Mouse (Mus musculus): ENCODE measurements around the gene Stk39.

Stk39 gene

DNA sequence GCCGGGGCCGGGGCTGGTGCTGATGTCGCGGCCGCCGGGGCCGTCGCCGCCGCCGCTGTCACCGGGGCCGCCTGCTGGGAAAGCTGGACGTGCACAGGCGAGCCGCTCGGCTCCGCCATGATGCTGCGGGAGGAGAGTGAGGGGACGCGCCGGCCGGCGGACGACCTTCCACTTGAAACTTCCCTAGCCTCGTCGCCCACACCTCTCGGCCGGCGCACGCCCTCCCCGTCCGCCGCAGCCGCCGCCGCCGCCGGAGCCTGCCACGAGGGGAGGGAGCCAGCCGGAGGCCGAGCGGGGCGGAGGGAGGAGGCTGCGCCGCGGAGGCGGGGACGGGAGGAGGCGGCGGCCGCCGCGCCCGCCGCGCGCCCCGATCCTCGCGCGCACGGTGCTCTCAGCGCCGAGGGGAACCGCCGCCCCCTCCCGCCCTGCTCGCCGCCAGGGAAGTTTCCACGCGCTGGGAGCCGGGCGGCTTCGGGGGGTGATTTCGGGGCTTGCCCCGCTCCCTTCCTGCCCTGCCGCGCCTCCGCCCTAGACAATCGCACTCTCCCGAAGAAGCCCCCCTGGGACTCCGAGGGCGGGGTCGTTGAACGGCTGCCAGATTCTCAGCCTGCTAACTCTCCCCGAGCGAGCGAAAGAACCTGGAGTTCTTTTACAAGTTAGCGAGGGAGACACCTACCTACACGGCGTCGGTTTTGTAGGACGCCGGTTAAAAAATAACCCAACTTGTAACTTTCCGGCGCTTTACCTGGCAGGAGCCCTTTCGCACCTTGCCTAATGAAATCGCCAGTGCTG, at the start of gene Stk39:
Gene Stk39, minus strand, starts transcription at position 510 of the 792 bp plus-strand sequence.
- peak; percentile 20 to 55 for DNase-seq (ENCODE audit: low spot score in 2 of 2)

DNA sequence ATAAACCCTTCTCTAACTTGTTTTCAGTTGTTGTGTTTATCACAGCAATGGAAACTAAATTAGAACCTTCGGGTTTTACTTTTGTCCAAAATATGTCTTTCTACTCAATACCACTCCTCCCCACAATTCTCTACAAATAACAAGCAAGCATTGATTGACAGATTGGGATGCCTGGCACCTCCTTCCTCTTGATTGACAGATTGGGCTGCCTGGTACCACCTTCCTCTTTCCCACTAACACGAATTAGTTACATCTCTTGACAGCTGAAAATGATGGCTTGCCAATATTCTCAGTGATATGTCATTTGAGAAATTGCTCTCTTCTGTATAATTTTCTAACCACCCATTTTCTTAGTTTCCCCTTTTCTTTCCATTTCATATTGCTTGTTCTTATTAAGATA, 43.3 kb upstream of the Stk39 start:
- no peak for DNase-seq (ENCODE audit: low spot score in 2 of 2)

DNA sequence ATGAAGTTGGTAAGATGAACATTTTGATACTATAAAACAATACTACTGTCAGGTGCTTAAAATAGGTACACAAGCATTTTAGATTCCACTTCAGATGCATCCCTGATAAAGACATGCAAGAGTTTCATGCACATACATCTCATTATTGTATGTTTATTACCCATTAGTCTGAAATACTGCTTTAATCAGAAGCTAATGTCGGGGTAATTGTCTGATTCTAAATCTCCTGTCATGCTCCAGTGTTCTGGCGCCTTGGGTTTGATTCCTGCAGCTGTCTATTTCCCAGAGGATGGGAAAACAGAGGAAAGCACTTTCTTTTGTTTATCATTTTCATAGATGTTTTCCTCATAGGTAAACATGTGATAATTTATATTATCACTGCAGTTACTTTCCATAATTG, 31.1 kb upstream of the Stk39 start:
- DNase-seq (ENCODE audit: low spot score in 2 of 2): no peak

DNA sequence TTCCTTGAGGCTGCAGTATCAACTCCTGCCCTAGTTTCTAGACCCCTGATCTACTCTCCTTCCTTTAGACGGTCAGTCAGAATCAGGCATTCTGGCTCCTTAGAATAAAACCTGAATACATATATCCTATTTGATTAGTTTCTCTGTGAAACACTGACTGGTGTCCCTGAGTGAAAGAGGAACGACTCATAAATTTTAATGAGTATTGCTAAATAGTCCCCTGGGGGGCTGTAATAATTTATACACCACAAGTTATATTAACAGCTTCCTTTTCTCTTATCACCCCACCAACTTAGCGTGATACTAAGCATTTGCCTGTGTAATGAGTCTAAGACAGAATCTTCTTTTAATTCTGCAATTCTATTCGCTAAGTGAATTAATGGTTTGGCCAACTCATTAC, 30.7 kb upstream of the Stk39 start:
- no peak for DNase-seq (ENCODE audit: low spot score in 2 of 2)

DNA sequence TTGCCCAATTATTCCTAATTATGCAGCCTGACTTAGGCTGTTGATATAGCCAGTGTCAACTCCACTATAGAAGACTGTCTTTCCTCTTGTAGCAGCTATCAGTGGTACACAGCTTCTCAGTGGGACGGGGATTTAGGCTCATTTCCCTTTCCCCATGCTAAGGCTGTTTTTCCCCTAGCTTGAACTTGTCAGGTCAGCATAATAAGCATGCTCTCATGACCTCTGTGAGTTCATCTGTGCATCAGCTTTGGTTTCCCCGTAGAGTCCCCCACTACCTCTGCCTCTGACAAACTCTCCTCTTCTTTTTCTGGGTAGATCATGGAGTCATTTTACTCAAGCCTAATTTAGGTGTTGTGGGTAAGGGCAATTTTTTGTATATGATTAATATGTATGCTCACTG, 30.2 kb upstream of the Stk39 start:
- no peak for DNase-seq (ENCODE audit: low spot score in 2 of 2)

DNA sequence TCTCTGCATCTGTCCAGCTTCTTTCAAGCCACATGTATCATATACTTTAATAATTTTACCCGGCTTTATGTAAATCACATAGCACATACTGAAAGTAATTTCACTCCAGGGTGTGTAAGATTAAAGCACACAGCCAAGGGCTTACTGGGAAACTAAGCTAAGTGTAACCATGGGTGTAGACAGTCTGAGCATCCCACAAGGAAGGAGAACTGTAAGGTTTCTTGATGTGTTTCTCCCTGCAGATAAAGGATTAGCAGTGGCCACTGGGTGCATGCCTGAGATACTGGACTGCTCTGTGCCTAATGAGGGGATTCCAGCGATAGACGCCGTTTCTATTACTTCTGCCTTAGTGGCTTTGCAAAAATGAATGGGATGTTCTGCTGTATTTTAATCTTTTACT, 14.2 kb upstream of the Stk39 start:
- no peak for DNase-seq (ENCODE audit: low spot score in 2 of 2)

DNA sequence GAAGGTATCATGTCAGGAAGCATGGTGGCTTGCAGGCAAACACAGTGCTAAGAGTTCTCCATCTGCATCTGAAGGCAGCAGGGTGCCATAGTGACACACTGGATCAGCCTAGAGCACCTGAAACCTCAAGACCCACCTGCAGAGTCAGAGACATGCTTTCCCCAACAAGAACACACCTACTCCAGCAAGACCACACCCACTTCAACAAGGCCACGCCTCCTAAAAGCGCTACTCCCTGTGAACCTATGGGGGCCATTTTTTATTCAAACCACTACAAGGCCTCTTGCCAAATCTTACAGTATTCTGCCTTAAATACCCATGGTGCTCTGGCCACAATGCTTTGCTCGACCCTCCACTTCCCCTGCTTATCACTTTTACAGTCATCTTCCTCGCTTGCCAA, 13.1 kb upstream of the Stk39 start:
- DNase-seq (ENCODE audit: low spot score in 2 of 2): no peak

DNA sequence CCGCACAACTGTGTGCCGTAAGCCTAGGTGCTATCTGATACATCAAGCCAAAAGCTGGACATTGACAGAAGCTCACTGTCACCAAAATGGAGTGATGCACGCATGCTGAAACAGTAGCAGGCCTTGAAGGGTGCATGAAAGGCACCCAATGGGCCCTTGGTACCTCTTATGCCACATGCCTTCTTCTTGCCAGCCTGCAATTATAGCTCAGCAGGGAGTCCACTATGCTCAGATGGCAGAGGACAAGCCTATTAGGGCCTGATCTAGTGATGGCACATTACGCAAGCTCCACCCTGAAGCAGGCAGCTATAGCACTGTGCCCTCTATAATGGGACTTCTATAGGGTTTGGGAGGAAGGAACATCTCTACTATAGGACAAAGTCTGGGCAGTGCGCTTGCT, 10.8 kb upstream of the Stk39 start:
- no peak for DNase-seq (ENCODE audit: low spot score in 2 of 2)

DNA sequence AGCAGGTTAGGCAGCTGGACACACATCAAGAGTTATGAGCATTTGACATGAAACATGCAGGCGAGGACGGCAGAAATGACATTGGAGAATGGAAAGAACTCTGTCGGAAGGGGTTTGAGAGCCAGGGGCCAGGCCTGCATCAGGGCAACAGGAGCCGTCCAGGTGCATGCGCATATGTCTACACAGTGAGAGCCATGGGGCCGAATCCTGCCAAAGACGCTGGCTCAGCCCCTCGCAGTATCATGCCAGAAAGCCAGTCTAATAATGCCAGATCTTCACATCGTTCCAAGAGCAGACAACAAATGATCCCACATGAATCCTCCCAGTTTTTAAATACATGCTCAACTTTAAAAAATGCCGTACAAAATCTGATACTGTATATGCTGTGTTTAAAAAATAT, 7.8 kb upstream of the Stk39 start:
- DNase-seq (ENCODE audit: low spot score in 2 of 2): no peak

DNA sequence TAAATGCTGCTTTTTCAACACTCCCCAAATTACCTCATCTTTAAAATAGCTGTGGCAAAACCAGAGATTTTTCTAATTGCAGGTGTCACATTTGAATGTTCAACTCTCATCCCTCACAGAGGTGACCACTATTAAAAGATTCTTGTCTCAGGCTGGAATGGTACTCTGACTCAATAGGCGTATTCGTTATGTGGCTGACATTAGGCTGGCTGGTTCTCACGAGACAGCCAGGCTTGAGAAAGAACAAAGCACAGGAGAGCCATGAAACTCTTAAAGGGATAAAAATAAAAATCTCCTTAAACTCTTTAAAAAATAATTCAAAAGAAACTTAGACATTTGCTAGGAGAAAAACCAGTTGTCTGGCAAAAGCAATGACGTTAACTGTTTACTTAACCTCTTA, 853 bp upstream of the Stk39 start:
- no peak for DNase-seq (ENCODE audit: low spot score in 2 of 2)

DNA sequence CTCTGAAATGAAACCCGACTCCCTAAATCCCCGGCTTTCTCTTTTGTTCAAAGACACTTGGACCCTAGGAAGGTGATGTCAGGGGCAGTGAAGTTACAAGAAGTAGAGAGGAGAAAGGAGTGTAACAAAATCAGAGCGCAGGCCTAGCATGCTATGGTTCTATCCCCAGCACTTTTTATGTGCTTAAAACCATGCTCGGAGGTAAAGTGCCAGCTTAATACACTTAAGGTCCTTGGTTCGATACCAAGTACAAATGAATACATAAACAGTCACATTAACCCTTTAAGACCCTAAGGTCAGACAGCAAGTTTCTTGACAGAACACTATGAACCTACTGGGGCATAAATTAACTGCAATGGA, 463 bp upstream of the Stk39 start:
- DNase-seq (ENCODE audit: low spot score in 2 of 2): no peak

DNA sequence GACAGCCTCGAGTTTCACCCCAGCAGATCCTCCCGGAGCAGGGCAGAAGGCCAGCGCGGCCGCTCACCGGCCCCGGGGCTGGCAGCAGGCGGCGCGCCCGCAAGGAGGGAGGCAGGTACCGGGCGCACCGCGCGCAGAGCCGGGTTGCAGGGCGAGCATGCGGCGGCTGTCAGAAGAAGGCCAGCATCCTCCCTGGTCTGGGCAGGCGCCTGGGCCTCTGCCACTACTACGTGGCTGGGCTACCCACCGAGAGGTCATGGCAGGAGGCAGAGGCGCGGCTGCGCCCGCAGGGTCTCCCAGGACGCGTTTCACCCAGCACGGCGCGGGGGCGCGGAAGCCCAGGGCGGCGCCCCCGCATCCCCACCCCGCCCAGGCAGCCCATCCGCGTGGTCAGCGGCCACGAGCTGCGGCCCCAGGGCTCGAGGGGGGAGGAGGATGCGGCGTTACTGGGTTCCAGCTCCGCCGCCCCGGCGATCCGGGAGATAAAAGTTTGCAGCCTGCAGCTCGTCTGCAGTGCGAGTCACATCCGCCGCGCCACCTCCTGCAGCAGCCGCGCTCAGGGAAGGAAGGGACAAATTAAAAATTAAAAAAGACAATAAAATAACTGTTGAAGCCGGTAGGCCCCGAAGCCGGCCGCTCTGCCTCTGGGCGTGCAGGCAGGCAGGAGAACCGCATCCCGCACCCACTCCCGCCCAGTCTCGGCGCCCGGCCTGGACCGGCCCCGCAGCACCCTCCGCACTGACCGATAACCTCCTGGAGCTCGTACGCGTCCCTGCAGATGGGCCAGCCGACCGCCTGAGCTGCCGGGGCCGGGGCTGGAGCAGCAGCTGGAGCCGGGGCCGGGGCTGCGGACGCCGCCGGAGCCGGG, 943 bp downstream of the Stk39 start:
- peak; percentile 8 to 35 for DNase-seq (ENCODE audit: low spot score in 2 of 2)

DNA sequence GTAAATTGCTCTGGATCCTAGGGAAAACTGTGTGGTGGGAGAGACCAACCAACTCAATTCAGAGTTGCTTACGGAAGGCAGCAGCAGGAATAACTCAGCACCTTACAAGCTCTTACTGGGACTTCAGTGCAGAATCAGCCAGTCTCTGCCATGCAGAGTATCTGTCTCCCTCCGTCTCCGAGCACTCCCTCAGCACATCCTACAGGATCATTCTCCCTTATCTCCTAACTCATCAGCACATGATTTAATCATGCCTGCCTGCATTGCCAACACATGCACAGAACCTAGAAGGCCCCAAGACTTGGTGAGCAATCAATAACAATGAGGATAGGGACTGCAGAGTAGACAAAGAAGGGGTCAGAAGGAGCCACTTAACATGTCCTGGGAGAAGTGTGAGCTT, 2.6 kb downstream of the Stk39 start:
- no peak for DNase-seq (ENCODE audit: low spot score in 2 of 2)

DNA sequence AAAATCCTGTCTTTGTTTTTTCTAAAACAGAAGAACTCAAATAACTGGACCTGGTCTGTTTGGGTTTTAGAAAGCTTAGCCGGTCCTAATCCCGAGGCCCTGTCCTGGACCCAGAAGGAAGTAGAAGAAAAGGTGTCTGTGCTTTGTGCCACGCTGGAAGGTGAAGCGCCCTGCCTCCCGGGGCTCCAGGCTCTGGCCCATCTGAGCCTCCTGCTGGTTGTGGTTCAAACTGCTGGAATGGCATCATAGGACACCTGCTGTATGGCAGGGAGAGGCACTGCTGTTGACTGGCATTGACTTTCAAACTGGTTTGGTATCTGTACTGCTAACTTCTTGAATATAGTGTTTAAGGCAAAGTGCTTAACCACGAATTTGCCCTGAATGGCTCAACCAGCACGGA, 3.4 kb downstream of the Stk39 start:
- DNase-seq (ENCODE audit: low spot score in 2 of 2): no peak

DNA sequence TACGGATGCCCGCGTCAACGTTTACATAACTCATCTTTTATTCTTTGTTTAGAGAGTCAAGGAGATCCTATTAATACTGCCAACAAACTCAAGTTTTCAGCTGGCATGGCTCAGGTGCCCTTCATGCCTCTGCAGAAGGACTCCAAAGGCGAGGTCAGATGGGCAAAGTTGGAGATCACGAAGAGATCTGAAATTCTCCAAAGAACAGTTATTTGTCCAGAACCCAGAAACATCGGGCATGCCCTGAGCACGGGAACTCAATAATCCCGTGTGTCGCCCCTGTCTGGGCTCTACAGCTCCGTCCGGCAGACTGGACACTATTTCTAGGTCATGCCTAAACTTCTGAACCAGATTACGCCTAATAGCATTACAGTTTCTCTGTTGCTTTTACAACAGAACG, 3.8 kb downstream of the Stk39 start:
- no peak for DNase-seq (ENCODE audit: low spot score in 2 of 2)

DNA sequence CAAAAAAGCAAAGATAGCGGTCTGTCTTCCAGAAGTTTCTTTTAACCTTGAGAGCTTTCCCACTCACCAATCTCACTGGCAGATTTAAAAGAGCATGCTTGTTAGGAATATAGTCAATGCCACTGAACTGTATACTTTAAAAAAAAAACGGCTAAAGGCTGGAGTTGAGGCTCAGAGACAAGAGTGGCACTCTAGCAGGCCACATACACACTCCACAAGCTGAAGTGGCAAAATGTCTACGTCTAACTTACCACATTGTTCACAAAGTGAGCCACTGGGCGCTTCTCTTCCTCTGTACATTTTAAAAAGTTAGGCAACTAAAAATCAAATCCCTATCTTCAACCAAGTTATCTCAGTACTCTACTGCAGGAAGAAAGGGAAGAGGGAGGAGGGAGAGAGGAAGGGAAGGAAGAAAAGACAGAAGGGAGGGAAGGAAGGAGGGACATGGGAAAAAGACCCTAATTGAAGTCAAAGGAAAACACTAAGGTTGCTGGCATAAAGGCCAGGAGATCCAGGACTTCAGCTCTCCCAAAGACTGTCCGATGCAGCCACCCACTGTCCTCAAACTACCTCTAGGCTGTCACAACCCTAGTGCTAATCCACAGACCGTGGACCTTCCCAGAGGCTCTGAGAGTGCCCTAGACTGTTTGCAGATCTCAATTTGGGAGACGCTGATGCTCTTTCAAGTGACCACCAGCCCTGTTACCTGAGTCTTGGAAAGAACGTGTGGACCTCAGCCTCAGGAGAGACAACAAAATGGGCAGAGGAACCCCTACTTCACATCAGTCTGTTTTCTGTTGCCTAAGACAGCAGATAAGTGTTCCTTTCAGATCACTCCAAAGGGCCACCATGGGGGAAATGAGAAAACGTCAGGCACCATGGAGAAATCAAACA, 4.7 kb downstream of the Stk39 start:
- DNase-seq (ENCODE audit: low spot score in 2 of 2): no peak

DNA sequence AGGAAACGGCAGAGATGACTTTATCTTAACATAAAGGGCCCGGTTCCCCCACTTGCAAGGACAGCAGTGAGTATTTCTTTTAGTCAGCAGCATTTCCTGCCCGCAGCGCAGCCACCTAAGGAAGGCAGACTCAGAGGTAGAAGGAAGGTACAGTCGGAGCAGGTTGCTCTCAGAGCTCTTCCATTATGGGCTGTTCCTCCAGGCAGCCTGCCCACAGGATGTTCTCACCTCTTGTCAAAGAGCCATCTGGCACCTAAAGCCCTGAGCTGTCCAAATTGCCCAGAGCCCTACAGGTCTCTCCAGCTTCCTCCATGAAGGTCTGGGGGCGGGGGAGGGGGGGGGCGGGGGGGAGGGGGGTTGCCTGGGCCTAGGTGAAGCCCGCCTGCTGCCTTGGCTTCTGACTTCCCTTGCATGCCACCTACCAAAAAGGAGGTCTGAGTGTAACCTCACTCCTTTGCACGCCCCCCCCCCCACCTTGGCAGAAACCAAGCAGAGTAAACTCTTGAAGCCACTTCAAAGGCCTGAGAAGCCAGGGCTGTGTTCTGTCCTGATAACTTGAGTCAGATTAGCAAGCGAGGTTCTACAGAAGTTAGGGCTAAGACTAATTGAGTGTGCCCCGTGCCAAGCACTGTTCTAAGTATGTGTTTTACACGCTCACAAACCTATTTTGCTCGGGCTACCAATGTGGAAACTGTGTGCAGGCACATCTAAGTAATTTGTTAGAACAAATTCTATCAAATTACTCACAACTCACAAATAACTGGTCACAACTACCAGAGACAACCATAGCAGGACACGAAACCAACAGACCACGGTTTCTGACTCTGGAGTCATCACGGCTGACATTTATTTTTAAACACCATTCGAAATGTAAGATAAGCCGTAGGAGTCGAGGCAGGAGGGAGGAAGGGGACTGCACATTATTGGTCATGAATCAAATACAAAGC, 5.7 kb downstream of the Stk39 start:
- DNase-seq (ENCODE audit: low spot score in 2 of 2): peak in 1 of 2 experiments; percentile 18

DNA sequence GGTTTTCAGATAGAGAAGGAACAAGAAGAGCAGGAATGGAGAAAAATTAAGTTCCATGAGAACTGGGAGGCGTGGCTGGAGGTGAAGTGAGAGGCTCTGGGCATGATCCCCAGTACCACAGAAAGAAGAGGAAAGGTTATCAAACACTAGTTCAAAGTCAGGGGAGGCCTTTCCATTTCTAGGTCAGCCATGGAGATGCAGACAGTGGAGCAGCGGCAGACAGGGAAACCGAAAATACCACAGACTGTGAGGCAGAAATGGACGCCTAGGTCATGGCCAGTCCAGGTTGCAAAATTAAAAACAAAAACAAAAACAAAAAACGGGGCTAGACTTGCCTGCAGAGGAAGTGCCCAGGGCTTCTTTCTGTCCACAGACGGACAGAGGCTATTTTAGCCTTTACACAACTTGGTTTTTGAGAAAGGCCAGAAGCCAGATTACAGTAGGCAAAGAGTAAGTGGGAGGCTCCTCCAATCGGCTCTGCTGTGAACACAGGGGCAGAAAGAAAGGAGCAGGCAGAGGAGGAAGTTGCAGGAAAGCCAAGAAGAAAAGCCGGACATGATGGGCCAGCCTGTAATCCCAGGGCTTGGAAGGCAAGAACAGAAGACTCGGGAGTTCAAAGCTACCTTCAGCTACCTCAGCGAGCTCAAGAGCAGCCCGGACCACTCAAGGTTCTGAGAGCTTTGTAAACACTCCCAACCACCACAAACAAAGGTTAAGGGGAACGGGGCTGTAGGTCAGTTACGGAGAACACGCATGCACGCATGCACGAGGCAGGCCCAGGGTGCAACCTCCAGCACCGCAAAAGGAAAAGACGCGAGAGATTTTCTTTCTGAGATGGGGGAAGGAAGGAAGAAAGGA, 6.6 kb downstream of the Stk39 start:
- no peak for DNase-seq (ENCODE audit: low spot score in 2 of 2)

DNA sequence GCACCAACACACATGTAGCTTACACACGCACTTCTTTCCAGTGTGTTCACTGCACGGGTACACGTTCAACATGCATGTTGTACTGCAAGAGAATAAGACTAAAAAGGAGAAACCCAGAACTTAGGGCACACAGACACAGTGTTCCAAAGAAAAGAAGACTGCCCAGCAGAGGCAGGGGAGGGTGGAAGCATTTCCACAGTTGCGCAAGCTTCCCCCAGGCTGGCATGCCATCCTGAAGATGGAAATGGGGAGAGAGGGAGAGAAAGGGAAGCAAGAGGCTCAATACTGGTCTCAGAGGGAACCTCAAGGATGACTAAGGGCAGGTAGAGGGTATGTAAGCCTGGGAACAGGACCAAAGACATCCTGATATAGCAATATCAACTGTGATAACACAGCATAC, 7.6 kb downstream of the Stk39 start:
- DNase-seq (ENCODE audit: low spot score in 2 of 2): no peak

DNA sequence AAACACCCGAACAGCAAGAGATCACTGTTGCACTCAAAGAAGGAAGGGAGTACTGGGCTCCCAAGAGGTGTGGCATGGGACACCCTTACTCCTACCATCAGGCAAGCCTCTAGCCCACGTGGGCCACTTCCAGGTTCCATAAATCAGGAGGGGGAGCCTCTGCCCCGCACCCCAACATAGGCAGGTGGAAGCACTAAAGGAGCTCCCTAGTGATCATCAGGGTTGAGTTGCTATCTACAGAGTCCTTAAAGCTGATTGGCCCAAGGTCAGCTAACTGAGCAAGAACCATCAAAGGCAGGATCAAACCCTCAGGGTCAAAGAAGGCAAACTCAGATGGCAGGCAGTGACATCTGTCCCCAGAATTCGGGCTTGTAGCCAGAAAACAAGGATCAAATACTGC, 8.3 kb downstream of the Stk39 start:
- no peak for DNase-seq (ENCODE audit: low spot score in 2 of 2)
